Mouse (Mus musculus) kidney, embryonic 16.5 days (tissue): ENCODE results near the gene Myo19. TPM values are rescaled to one million over a fixed set of nuclear protein-coding genes. Genes with fewer than 3 reads are reported as not detected.

Experiments
- ATAC-seq: fragments of 200-750 bp; cut with Nextera tagmentation; 2 replicates; pipeline ENCODE4 v1.8.0; 2017; ENCODE audit warnings: moderate TSS enrichment; ENCODE audit not compliant: low FRiP score, low TSS enrichment
- H3K27ac ChIP-seq: fragments of 300-500 bp; sonication (generic); 2 replicates; pipeline ENCODE4 v1.5.1; 2014; ENCODE audit warnings: low read length
- H3K27me3 ChIP-seq: fragments of 300-500 bp; sonication (generic); 2 replicates; pipeline ENCODE4 v1.6.1; 2014; ENCODE audit warnings: low read length, control low read depth, mixed read lengths; ENCODE audit not compliant: insufficient read depth
- H3K36me3 ChIP-seq: fragments of 300-500 bp; sonication (generic); 2 replicates; pipeline ENCODE4 v1.6.1; 2014; ENCODE audit warnings: low read length, control low read depth, mixed read lengths; ENCODE audit not compliant: insufficient read depth
- H3K4me1 ChIP-seq: fragments of 300-500 bp; sonication (generic); 2 replicates; pipeline ENCODE4 v1.6.1; 2014; ENCODE audit warnings: low read length, control low read depth, mixed read lengths; ENCODE audit not compliant: insufficient read depth
- H3K4me2 ChIP-seq: fragments of 300-500 bp; sonication (generic); replicated peaks from 2 replicates; pipeline ENCODE4 v1.6.1; 2014; ENCODE audit warnings: low read depth, low read length
- H3K4me3 ChIP-seq: fragments of 300-500 bp; sonication (generic); 2 replicates; pipeline ENCODE4 v1.5.1; 2014; ENCODE audit warnings: mild to moderate bottlenecking, low read length
- H3K9ac ChIP-seq: fragments of 300-500 bp; sonication (generic); replicated peaks from 2 replicates; pipeline ENCODE4 v1.6.1; 2014; ENCODE audit warnings: low read length
- H3K9me3 ChIP-seq: fragments of 300-500 bp; sonication (generic); 2 replicates; pipeline ENCODE4 v1.6.1; 2016; ENCODE audit warnings: low read length, control low read depth
- WGBS: fragments of 180-500 bp; shearing (Covaris S2); extraction: QIAGEN DNeasy Blood & Tissue Kit; methylation state at CpG from one replicate; pipeline ENCODE4 v1.1.7; 2014; 5-methylcytosine and 5-hydroxymethylcytosine counted together
- polyA plus RNA-seq: library from polyadenylated mRNA; unstranded; fragments of >200 nt; fragmentation: Nextera tagmentation; extraction: Ambion mirVana; gene quantifications from 2 replicates; pipeline ENCODE4 v1.2.1, GENCODE M21; 2015

Myo19 gene
- polyA plus RNA-seq, 1 experiment from 2014 or later: 11.8 TPM

- Histone ChIP-seq H3K27ac (no peak overlapping the region), H3K4me3 (no peak overlapping the region), H3K36me3 (peaks cover 52% of the 10 kb centered on the region)
These were observed 5.3 kb downstream of the Myo19 start for GRCm38 (mm10) chr11:84885238-84885637.

DNA sequence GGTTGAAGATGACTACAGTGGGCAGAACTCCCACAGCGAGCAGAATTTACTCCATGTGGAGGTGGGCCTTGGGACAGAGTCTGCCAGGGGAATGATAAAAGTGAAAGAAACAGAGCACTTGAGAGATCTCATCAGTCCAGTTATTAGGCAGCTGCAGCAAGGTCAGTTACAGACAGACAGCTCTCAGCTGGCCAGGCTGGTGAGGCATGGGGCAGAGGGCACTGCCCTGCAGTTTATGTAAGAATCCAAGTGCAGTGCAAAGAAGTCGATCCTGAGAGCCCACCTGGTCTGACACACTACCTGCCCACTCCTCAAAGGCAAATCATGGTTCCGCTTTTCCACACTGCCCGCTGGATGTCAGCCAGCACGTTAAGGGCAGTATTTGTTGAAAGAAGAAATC is 6.3 kb downstream of the Myo19 start:
- Histone ChIP-seq H3K36me3 (peaks cover 52% of the 10 kb centered on the region), H3K9me3 (no peaks in the 10 kb centered on the region), H3K4me3 (no peak overlapping the region), H3K4me1 (peaks cover 6% of the 10 kb centered on the region), H3K9ac (no peak overlapping the region), H3K27ac (no peak overlapping the region), H3K4me2 (no peak overlapping the region), H3K27me3 (no peaks in the 10 kb centered on the region)
- 83% methylated on average over 5 of the region's 5 CpGs for WGBS
- ATAC-seq: no peak

More at GRCm38 (mm10) chr11:84885238-84885637, 5.3 kb downstream of the Myo19 start:
- H3K4me1 ChIP-seq: peaks cover 11% of the 10 kb centered on the region
- 89% methylated on average over 4 of the region's 4 CpGs for WGBS
- no peaks in the 10 kb centered on the region for H3K9me3 ChIP-seq
- no peak overlapping the region for H3K9ac ChIP-seq
- no peak overlapping the region for H3K4me2 ChIP-seq
- H3K27me3 ChIP-seq: no peaks in the 10 kb centered on the region
- no peak for ATAC-seq

DNA sequence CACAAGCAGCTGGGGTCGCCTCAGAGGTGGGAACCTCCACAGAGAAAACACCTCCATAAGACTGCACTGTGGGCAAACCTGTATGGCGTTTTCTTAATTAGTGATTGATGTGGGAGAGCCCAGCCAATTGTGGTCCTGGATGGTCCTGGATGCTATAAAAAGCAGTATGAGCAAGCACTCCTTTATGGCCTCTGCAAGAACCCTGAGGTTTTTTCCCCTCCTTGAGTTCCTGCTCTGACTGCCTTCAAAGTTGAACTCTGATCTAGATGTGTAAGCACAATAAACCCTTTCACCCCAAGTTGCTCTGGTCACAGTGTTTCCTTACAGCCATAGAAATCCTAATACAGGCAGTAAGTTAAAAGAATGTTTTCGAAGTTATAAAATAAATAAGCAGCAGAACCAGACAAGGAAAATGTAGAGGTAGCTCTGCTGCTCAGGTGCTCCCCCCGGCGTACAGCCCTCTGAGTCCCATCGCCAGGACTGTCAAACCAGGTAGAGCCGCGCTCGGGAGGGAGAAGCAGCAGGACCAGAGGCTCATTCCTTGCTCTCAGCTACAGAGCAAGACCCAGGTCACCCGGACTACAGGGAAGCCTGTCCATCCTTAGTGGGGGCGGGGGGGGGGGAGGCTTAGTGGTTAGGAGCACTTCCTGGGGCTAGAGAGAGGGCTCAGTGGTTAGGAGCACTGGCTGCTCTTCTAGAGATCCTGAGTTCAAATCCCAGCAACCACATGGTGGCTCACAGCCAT is 7.0 kb downstream of the Myo19 start:
- H3K9me3 ChIP-seq: no peaks in the 10 kb centered on the region
- 85% methylated on average over 11 of the region's 11 CpGs for WGBS

DNA sequence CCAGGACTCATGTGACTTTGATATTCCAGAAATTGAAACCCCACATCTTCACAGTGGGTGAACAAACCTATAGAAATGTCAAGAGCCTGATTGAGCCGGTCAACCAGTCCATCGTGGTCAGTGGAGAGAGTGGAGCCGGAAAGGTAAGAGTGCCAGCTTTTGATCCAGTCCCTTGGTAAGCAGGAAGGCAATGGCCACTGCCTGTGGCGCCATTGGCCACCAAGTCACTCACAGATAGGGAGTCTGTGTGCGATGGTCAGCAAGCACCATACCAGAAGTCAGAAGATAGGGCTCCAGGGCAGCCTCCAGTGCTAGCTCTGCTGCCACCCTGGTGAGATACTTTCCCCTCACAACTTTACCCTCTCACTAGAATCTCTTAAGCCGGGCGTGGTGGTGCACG is 8.1 kb downstream of the Myo19 start:
- H3K36me3 ChIP-seq: peaks cover 57% of the 10 kb centered on the region
- no peak for ATAC-seq

More for the DNA sequence above, 7.0 kb downstream of the Myo19 start:
- Histone ChIP-seq H3K9ac (no peak overlapping the region), H3K4me1 (no peaks in the 10 kb centered on the region), H3K36me3 (peaks cover 53% of the 10 kb centered on the region), H3K4me3 (no peak overlapping the region), H3K27me3 (no peaks in the 10 kb centered on the region), H3K27ac (no peak overlapping the region), H3K4me2 (no peak overlapping the region)
- no peak for ATAC-seq

DNA sequence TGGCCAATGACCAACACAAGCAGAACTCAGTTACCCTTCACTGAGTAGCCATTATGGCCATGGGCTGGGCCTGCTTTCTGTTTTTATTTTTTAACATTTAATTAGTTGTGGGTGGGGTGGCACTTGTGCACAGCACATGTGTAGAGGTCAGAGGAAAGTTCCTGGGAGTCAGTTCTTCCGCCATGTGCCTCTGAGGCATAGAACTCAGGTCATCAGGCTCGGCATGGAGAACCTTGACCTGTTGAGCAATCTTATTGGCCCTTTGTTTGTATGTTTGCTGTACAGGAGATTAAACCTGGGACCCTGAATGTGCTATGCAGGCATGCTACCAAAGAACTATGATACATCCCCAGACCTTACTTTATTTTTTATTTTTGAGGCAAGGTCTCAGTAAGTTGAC is 9.5 kb downstream of the Myo19 start:
- ATAC-seq: no peak
- Histone ChIP-seq H3K27ac (no peak overlapping the region), H3K4me1 (no peaks in the 10 kb centered on the region), H3K4me2 (no peak overlapping the region), H3K4me3 (no peak overlapping the region), H3K36me3 (peaks cover 52% of the 10 kb centered on the region), H3K9me3 (no peaks in the 10 kb centered on the region), H3K9ac (no peak overlapping the region), H3K27me3 (no peaks in the 10 kb centered on the region)
- WGBS: 83% methylated on average over 2 of the region's 2 CpGs

More for the DNA sequence above, 8.1 kb downstream of the Myo19 start:
- Histone ChIP-seq H3K9ac (no peak overlapping the region), H3K4me2 (no peak overlapping the region), H3K27me3 (no peaks in the 10 kb centered on the region), H3K27ac (no peak overlapping the region), H3K4me3 (no peak overlapping the region), H3K9me3 (no peaks in the 10 kb centered on the region), H3K4me1 (no peaks in the 10 kb centered on the region)
- WGBS: 97% methylated on average over 8 of the region's 8 CpGs

GRCm38 (mm10) chr11:84891705-84892104 is 11.8 kb downstream of the Myo19 start:
- Histone ChIP-seq H3K4me3 (no peak overlapping the region), H3K27me3 (no peaks in the 10 kb centered on the region), H3K9me3 (no peaks in the 10 kb centered on the region), H3K4me1 (no peaks in the 10 kb centered on the region), H3K9ac (no peak overlapping the region), H3K27ac (no peak overlapping the region), H3K4me2 (no peak overlapping the region), H3K36me3 (peaks cover 42% of the 10 kb centered on the region)
- 90% methylated on average over 7 of the region's 7 CpGs for WGBS
- ATAC-seq: no peak

DNA sequence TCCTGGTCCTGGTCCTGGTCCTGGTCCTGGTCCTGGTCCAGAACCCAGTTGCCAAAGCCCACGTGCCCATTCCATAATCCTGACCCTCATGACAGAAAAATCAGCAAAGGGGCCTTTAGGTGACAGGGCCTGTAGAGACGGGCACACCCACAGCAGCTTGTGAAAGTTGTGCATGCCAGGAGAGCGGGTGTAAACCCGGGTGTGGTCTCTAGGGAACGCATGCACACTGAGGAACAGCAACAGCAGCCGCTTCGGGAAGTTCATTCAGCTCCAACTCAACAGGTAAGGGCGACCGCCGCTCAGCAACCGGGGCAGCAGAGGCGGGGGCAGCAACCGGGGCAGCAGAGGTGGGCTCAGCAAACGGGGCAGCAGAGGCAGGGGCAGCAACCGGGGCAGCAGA is 13.2 kb downstream of the Myo19 start:
- H3K36me3 ChIP-seq: peaks cover 44% of the 10 kb centered on the region
- no peak overlapping the region for H3K4me3 ChIP-seq
- H3K9ac ChIP-seq: no peak overlapping the region
- H3K9me3 ChIP-seq: no peaks in the 10 kb centered on the region
- no peak for ATAC-seq
- no peak overlapping the region for H3K27ac ChIP-seq
- H3K4me1 ChIP-seq: no peaks in the 10 kb centered on the region
- H3K27me3 ChIP-seq: no peaks in the 10 kb centered on the region
- H3K4me2 ChIP-seq: no peak overlapping the region
- 87% methylated on average over 14 of the region's 15 CpGs for WGBS

- no peak for ATAC-seq
- Histone ChIP-seq H3K9me3 (no peaks in the 10 kb centered on the region), H3K4me3 (no peak overlapping the region), H3K4me1 (no peaks in the 10 kb centered on the region), H3K27ac (no peak overlapping the region), H3K36me3 (peaks cover 74% of the 10 kb centered on the region), H3K27me3 (no peaks in the 10 kb centered on the region), H3K9ac (no peak overlapping the region), H3K4me2 (no peak overlapping the region)
- WGBS: 82% methylated on average over 9 of the region's 9 CpGs
These were observed 24.7 kb downstream of the Myo19 start for GRCm38 (mm10) chr11:84904597-84905144.

DNA sequence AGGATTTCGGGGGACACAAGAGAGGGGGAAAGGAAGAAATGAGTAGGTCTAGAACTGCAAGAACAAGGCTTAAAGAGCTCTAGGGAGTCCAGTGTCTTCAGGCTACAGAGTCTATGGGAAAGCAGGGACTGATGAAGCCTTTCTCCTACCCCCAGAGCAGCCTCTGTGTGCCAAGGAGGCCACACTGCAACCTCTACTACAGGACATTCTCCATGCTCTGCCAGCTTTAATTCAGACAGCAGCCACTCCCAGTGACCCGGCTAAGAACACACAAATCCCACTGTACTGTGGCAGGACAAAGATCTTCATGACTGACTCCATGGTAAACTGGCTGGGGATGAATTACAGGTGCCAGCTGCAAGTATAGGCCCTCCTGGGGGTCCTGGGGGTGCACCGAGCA is 27.1 kb downstream of the Myo19 start:
- Histone ChIP-seq H3K9ac (no peak overlapping the region), H3K27ac (no peak overlapping the region), H3K4me1 (no peaks in the 10 kb centered on the region), H3K4me2 (no peak overlapping the region), H3K27me3 (no peaks in the 10 kb centered on the region), H3K9me3 (no peaks in the 10 kb centered on the region), H3K36me3 (peaks cover 72% of the 10 kb centered on the region), H3K4me3 (no peak overlapping the region)
- 72% methylated on average over 3 of the region's 3 CpGs for WGBS
- ATAC-seq: no peak

DNA sequence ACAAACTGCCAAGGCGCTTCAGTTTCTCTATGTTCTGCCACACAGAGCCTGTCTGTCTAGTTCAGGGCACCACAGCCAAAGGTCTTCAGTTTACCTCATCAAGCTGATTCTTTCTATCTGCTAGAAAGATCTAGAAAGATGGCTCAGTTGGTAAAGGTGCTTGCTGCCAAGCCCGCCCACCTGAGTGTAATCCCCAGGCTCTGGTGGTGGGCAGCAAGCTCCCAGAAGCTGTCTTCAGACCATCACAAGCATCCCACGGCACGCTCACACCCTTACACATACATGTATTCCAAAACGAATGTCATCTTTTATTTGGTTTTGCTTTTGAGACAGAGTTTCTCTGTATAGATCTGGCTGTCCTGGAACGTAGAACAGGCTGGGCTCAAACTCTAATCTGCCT is 28.5 kb downstream of the Myo19 start:
- no peaks in the 10 kb centered on the region for H3K9me3 ChIP-seq
- no peak for ATAC-seq
- WGBS: 94% methylated on average over 6 of the region's 6 CpGs
- no peak overlapping the region for H3K4me3 ChIP-seq
- H3K4me2 ChIP-seq: no peak overlapping the region
- H3K4me1 ChIP-seq: no peaks in the 10 kb centered on the region
- no peak overlapping the region for H3K9ac ChIP-seq
- no peak overlapping the region for H3K27ac ChIP-seq
- no peaks in the 10 kb centered on the region for H3K27me3 ChIP-seq
- H3K36me3 ChIP-seq: peaks cover 67% of the 10 kb centered on the region
